Mouse (Mus musculus) skeletal muscle tissue, adult 2 months (tissue): Measurements from ENCODE around the gene Fchsd2.

Experiments used
- DNase-seq: peaks from one replicate; pipeline ENCODE4 v3.0.0-alpha.2; 2012; ENCODE audit warnings: low read depth, low spot score

Fchsd2 gene

DNA sequence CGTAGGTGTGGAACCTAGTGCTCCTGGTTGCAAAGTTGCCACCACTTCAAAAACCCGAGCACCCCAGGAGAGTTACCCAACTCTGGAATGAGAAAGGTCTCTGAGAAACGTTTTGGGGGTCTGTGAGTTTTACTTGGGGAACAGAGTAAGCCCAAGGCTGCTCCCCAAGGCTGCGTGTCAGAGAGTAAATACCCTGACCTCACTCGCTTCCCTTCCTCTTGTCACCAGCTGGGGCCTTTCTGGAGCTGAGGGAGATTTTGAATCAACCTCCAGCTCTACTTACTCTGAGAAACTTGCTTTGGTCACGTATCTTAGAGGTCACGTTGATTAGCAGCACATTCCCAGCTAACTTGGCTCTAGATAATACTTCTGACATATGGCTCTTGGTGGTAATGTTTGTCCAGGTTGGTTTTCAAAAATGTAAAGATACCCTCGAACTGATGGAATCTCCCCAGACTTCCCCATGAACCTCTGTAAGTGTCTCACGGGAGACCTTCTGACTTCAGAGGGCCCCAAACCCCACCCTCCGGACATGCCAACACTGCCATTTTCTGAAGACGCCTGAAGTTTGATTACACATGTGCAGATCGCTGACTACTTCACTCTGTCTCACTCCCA is 20.4 kb upstream of the Fchsd2 start:
- no peak for DNase-seq

- no peak for DNase-seq
These were observed 18.4 kb upstream of the Fchsd2 start for GRCm38 (mm10) chr7:101074170-101074767.

DNA sequence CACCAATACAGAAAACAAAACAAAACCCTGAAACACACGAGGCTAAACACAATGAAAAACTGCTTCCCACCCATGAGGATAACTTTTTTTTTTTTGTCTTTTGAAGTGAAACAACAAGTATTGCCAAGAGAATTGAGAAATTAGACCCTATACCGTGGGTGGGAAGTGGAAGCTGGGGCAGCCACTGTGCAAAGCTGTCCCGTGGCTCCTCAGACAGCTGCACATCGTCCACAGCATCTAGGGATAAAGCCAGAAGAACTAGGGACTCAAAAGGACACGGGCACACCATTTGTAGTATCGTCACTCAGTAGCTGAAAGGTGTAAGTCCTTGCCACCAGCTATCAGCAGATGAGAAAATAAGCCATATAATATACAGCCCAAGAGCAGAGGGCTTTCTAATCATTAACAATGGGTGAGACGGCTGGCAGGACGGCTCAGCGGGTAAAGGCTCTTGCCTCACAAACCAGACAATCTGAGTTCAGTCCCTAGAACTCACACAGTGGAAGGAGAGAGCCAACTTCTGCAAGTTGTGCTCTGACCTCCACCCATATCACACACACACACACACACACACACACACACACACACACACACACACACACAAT is 9.0 kb upstream of the Fchsd2 start:
- DNase-seq = no peak

DNA sequence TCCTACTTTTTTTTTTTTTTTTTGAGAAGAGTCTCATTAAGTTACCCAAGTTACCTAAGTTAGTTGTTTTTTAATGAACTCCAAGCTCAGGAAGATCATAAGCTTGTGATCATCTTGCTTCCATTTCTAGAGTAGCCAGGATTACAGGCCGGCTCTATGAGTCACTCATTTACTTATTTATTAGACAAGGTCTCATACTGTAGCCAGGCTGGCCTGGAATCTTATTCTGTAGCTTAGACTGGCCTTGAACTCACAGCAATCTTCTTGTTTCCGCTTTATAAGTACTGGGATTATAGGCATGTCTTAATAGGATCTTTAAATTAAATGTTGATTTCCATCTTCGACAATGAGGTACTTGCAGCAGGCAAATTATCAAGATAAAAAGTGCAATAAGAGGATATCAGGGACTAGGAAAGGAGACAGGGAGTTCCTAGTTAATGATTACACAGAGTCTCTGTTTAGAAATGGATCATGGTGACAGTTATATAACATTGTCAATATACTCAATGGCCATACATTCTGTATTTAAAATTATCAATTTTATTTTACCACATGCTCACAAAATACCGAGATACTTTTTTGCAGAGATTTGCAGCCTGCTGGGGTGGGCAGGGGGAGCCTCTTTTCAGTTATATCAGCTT is 7.7 kb upstream of the Fchsd2 start:
- no peak for DNase-seq

GRCm38 (mm10) chr7:101085779-101086178 is 6.9 kb upstream of the Fchsd2 start:
- no peak for DNase-seq

DNA sequence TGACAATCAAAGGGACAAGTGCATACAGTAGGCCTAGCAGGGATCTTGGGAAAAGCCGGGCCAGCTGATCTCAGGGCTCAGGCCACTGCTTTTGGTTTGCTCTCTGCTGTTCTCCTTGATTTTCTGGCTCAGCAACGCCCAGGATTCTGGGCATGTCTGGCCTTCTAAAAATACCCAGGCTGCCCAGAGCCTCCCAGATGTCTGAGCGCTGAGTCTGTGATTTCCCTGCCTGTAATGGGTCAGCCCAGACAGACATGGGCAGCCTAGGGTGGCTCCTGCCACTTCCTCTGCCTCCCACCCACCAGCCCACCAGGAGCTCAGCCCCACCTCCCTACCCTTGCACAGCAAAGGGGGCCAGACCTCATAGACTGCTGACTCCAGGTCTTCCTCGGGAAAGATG is 4.0 kb upstream of the Fchsd2 start:
- peak; percentile 68 for DNase-seq

DNA sequence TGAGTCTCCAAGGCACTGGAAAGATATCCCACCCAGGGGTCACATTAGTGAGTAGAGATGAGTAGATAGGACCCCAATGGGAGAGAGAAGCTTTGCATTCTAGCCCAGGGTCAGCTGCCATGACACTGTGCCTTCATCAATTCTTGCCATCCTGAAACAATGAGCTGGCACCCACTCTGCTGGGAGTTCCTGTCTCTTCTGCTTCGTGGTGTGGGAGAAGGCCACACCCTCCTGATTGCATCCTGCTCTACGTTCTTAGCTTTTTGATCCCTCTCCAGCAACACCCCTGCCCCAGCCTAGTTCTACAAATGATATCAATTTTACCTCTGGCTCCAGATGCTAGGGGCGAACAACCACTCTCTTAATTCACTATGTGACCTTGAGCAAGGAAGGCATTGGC is 3.4 kb upstream of the Fchsd2 start:
- no peak for DNase-seq

DNA sequence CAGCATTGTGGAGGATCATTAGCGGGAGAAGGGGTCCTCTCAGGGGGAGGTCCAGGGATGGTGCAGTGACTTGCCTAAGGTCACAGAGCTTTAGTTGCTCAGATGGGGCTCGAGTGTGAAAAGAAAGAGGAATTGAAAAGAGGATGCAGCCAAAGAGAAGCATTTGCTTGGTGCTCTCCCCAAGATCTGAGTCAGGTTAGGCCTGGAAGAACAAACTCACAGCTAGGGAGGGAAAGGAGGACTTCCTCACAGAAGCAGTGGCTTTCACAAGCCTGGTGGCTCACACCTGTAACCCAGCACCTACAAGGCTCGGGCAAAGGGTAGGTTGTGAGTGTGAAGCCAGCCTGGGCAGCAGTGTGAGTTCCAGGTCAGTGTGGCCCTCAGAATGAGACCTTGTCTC is 568 bp downstream of the Fchsd2 start:
- DNase-seq = peak; percentile 13

GRCm38 (mm10) chr7:101094746-101095145 is 2.1 kb downstream of the Fchsd2 start:
- DNase-seq = no peak

- DNase-seq = no peak
These were observed 2.9 kb downstream of the Fchsd2 start for GRCm38 (mm10) chr7:101095560-101095959.

GRCm38 (mm10) chr7:101096576-101096975 is 3.9 kb downstream of the Fchsd2 start:
- DNase-seq = no peak

DNA sequence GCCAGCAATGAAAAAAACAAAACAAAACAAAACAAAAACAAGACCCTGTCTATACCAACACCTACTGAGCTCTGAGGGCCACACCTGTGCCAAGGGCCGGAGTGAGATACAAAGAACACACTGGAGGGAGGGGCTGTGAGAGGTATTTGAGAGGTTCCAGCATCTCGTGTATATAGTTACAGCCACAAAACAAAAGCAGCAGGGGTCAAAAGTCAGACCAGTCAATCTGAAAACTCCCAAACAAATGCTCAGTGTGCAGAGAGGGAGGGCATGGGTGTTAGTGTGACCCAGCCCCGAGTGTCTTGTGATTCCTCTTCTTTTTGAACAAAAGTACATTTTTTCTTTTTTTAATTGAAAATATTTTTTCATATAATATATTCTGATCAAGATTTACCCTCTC is 4.4 kb downstream of the Fchsd2 start:
- DNase-seq = no peak

- no peak for DNase-seq
These were observed 7.3 kb downstream of the Fchsd2 start for GRCm38 (mm10) chr7:101099981-101100380.

- DNase-seq = peak; percentile 18
These were observed 8.6 kb downstream of the Fchsd2 start for GRCm38 (mm10) chr7:101101156-101101691.

DNA sequence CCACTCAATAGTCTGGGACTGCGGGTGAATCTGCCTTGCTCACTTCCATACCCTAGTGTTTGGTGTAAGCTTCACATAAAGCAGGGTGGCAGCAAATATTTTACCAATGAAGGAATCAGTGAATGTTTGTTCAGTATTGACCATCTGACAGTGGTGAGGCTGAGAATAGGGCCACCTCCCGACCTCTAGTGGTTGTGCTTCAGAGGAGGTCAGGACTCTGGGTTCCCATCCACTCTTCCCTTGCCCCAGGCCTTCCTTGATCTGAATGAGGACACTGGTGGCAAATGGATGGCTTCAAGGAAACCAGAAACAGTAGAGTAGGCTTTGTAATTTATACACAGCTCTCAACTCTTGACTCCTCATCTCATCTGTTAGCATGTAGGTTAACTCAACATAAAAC is 14.0 kb downstream of the Fchsd2 start:
- no peak for DNase-seq

DNA sequence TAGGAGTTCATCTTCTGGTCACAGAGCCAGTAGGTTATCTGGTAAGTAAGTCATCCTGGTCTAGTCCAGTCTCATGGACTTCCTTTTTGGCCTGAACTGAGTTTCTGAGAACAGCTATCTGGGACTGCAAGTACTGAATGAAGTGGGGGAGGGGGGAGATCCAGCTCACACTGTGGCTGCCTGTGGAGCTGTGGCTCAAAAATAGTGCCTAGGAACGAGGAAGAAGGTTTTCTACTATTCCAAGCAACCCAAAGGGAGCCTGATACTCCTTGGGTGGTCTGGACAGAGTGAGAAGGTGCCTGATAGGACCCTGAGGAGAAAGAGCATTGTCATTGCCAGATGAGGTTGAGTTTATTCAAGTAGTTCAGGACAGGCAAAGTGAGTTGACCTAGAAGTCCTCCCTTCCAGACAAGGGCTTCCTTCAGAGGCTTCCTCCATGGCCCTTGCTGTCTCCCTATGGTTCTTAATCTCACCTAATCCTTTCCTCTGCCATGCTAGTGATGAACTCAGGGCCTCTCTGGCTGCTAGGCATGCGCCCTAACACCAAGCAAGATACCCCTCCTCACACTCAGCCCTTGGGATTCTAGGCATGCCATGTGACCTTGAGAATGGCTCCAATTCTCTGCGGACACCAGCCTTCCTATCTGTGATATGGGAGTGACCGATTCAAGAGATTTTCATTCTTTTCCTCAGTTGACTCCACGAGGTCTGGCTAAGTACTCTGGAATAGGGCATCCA is 14.6 kb downstream of the Fchsd2 start:
- no peak for DNase-seq

GRCm38 (mm10) chr7:101107968-101108652 is 15.4 kb downstream of the Fchsd2 start:
- peak; percentile 90 for DNase-seq

GRCm38 (mm10) chr7:101108653-101109005 is 16.0 kb downstream of the Fchsd2 start:
- DNase-seq = no peak

DNA sequence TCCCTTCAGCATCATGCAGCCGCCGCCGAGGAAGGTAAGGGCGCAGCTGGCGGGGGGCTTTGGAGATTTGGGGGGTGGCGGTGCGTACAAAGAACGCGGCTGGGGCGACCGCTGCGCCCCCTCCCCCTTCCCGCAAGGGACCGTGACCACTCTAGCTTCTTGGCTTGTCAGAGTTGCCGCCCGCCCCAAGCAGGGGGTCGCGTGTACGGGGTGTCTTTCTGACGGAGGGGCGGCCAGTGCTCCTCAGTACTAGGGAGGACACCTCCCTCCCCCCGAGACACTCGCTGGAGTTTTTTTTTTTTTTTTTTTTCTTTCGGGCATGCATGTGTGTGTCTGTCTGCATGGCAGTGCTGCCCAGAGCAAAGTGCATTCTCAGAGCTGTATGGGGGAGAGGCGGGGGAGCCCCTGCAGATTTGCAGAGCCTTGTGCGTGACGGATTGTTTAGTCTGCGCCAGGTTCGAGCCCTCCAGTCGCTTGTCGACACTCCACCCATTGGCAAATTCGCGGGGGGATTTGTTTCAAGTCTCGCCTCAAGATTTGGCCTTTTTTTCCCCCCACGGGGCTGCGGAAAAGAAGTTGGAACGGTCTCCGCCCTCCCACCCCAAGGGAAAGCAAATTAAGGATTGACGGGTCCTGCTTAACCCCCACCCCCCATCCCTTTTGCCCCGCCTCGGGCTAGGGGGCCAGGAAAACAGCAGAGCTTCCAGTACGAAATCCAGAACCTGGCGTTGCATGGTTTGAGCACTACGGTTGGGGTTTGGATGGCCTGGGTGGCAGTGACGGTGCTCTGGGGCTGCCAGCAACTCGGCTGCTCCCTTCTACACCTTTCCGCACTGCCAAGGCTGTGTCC is 16.6 kb downstream of the Fchsd2 start:
- DNase-seq = peak; percentile 6

- no peak for DNase-seq
These were observed 17.2 kb downstream of the Fchsd2 start for GRCm38 (mm10) chr7:101109856-101110350.
